Mouse (Mus musculus) thymus, adult 18-20 months (tissue): ENCODE results near the gene Rnasel.

Source experiments
- DNase-seq, 2 experiments: peaks; one replicate each; pipeline ENCODE4 v3.0.0; 2022; ENCODE audit warnings: mixed read lengths in 2 of 2

Gene Rnasel

DNA sequence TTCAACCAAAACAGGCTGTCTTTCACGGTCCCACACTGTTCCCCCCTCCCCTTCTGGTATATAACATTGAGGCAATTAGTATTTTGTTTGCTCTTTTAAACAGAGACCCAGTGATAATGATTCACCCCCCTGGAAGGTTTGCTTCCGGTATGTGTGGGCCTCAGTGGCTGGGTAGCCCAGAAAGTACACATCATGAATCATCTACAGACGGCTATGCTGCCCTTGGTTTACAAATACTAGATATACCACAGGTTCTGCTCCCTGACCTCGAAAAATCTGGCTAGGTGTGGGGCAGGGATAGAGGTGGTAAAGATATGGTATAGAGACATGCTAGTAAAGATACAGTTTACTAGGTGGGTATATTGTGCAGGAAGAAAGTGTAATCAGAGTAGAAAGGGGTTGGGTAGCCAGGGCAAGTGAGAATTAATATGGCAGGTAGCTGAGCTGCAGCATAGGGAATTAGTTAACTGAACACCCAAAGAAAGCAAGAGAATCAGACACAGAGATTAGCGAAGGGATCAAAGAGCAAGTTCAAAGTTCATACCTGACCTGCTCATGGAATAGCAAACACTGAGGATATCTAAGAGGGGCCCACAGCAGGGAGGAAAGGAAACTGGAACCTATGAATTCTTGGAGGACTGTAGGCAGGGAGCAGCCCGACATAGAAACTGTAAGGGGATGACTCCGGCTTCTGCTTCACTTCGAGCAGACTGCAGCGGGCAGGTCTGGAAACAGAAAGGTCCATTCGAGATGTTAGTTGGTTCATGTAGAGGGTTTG, 21.0 kb downstream of the Rnasel start:
- DNase-seq, result no peak

DNA sequence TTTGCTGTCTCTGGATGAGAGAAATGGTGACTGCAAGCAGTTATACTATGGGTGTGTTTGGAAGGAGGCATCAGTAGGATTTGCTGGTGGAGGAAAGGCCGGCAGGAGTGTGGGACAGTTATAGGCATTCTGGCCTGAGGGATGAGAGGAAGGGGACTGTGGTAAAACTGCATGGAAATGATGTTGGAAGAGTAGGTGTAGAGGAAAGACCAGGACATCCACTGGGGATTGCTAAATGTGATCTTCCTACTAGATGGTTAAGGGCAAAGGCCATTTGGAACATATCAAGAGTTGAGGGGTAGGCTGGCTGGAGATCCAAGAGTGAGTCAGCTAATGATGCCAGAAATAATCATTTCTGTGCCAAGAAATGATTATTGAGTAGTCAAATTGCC, 21.5 kb downstream of the Rnasel start:
- DNase-seq, result no peak

DNA sequence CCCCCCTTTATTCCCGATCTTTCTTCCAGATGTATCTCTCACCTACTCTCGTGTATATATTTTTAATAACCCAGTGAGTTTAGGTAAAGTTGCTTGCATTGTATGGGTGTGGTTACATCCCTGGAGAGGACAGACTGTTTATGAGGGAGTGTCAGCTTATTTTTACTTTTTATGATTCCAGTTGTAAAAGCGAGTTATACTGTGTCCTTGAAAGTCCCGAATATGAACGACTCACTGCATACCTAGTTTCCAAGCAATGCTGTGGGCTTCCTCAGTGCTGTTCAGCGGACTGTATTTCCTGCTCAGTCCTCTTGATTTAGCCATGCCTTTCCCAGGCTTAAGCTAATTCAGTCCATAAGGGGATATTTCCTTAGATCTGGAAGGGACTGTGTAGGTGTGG, 25.9 kb downstream of the Rnasel start:
- no peak for DNase-seq

DNA sequence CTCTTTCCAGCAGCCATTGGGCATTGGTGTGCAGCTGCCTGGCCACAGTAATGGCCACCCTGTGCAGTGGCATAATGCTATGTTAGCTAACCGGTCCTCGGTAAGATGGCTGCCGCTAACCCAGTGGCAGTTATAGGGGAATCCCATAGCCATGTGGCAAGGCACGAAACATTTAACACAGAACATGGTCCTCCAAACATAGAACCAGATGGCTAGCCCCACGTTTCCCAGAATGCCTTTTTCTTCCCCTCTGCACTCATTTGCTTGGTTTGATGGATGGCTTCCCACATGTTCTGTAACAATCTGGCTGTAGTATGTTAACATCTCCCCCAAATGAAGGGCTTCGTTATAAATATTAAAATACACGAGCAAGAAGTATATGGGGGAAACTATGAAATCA, 27.0 kb downstream of the Rnasel start:
- DNase-seq, result no peak

DNA sequence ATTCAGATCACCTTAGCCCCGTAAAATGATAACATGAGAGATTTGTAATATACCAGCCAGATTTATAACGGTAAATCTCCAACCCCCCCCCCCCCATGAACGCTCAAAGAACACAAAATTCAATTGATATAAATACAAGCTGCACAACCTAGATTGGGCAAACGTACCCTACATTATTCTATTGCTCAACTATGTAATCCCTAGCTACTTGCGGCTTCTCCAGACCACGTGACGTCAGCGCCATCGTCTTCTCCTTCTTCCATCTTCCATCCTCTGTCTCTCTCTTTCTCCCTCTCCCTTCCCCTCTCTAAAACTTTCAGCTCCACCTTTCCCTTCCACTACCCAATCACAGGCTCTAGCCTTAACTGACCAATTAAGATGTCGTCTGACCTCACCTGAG, 29.0 kb downstream of the Rnasel start:
- no peak for DNase-seq

DNA sequence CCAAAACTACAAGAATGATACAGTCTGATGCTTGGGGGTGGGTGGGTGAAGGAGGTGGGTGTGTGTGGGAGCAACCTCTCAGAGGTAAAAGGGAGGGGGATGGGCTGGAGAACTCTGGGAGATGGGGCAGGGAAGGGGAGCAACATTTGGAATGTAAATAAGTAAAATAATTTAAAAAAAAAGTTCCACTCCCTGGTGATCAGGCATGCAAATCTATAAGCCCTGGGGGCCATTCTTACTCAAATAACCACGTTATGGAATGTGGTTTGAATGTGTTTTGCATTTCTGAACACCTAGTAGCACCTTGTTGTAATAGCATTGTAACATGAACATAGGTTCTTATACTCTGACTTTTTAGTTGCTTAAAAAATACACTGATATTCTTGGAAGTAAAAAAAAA, 34.1 kb downstream of the Rnasel start:
- no peak for DNase-seq

DNA sequence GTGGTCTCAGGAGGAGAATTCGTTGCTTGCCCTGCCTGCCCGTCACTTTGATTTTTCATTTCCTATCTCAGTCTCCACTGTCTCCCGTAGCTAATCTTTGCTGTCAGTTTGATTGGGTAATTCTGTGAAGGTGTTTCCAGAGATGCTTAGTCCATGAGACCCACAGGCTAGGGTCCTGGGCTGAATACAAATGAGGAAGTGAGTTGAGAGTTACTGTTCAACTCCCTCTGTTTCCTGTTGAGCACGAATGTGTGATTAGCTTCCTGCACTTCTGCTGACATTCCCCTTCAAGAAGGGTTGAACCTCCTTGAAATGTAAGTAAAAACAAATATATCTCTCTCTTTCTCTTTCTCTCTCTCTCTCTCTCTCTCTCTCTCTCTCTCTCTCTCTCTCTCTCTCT, 36.4 kb downstream of the Rnasel start:
- DNase-seq, result no peak

DNA sequence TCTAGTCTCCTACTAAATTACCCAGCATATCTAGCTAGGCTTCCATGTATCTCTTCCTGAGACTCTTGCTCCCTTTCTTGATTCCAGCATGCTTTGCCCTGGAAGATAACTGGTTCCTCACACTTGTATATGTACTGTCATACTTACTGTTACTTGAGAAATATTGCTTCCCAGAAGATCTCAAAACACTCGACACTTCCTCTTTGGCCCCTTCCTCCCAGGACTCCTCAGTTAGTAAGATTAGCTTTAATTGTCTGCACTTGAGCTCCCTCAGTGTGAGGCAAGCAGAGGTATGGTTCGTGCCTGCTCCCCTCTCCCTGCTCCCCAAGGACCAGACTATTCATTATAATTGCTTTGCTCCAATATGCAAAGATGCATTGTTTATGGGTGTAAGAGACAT, 41.5 kb downstream of the Rnasel start:
- DNase-seq, result no peak

DNA sequence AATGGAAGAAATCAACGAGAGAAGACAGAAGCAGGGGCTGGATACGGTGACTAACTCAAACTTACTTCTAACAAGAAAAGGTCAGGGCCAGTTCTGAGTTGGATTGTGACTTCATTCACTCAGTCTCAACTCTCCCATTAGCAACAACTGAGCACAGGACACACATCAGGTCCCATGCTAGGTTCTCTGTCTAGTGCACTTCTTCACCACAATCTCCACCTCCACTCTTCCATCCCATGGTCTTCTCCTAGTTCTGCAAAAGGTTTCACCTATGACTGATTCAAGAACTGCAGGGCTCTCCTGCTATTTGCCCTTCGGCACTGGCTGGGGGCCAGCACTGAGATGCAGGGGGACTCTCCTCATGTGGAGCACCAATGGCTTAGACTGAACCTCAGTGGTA, 45.0 kb downstream of the Rnasel start:
- DNase-seq, result no peak

DNA sequence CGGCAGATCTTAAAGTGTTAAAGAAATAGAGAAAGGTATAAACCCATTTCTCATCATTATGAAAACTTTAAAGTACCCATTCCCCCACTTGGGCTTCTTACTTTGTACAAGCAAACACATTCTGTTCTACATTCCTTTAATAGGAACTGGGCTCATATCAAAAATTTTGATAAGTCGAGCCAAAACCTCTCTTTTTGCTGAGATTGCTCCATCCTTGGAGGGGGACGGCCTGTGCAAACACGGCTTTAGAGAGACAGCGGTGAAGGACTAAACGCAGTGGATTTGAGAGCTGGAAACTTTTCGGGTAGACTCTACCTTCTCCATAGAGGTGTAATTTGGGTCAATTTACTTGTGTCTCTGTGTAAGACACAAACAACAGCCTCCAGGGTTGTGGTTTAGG, 53.5 kb downstream of the Rnasel start:
- no peak for DNase-seq

DNA sequence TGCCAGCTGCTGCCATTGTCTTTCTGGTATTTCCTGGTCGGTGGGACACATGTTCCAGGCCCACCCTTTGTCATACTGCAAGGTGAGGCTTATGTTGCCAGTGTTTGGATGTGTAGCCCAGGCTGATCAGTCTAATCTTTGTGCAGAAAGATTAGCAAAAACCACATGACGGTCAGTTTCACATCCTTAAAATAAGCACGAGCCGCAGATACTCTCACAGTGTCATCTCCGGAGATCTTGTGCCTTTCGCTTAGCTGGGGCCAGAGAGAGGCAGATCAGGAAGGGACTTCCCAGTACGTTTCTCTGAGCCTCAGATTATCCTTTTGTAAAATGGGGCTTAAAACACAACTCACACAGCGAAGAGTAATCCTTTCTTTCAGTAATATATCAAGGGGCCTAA, 54.3 kb downstream of the Rnasel start:
- DNase-seq, result no peak

DNA sequence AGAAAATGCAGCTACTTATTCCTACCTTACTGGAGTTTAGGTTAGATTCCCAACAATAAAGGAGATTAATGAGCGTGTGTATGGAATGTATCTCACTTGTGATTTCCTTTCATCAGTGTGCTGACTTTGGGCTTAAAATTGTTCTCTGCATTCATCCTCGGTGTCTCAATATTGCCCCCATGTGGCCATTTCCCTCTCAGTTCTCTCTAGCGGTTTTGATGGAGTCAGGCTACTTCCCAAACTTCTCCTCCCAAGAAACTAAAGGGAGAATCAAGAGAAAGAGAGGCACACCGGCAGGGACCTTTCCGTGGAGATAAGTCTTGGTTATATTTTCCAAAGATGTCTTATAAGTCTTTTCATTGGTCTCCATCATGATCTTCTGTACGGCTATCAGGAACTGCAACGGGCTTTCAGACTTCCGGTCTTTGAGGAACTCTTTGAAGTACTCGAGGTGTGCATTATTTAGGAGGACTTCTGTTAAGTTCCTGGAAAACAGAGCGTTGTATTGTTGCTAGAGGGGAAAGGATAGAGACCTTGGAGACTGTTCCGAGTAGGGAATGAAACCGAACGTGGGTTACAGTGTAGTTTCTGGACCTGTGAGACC, 58.3 kb downstream of the Rnasel start:
- DNase-seq, result peak; percentile 8 to 28
